Mouse (Mus musculus) cerebellum, postnatal 10 days (tissue): ENCODE measurements around the gene Rpl38.
A peak's percentile ranks its signal among the peaks of the same experiment; 100 is the strongest.

ENCODE experiments used
- DNase-seq, 2 experiments: peaks; one replicate each; pipeline ENCODE4 v3.0.0; 2021; ENCODE audit warnings: mixed read lengths in 2 of 2

Gene Rpl38

DNA sequence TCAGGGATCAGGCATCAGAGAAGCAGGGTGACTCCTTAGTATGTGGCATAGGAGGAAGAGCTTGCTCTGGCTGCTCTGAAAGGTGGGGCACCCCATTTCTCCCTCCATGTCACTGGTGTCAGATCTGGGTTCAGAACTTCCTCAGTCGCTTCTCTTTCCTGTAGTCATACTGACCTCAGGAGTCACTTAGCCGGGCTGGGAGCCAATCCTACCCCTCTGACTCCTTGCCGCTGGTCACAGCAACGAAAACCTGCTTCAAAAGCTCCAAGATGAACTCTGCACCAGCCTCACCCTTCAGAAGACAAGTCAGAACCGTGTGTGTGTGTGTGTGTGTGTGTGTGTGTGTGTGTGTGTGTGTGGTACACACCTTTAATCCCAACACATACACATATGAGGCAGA, 38.0 kb downstream of the Rpl38 start:
- no peak for DNase-seq

- DNase-seq, result no peak
Measured at GRCm38 (mm10) chr11:114711393-114711792, 43.1 kb downstream of the Rpl38 start.

GRCm38 (mm10) chr11:114711861-114712260, 43.5 kb downstream of the Rpl38 start:
- DNase-seq, result no peak

DNA sequence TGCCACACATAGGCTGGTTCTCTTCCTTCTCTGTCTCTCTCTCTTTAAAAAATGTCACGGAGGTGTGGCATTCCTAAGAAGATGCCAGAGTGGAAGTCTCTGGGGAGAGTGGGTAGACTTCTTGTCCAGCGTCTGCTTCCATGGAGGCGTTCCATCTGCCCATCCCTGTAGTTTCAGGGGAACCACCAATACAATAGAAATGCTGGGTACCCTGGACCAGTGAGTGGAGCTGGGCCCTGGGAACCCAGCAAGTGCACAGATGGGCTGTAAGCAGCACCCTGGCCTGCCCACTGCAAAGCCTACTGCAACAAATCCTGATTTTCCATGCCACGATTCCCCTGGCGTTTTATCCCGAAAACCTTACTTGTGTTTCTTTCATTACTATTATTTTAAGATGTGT, 46.2 kb downstream of the Rpl38 start:
- peak; percentile 64 to 67 for DNase-seq

DNA sequence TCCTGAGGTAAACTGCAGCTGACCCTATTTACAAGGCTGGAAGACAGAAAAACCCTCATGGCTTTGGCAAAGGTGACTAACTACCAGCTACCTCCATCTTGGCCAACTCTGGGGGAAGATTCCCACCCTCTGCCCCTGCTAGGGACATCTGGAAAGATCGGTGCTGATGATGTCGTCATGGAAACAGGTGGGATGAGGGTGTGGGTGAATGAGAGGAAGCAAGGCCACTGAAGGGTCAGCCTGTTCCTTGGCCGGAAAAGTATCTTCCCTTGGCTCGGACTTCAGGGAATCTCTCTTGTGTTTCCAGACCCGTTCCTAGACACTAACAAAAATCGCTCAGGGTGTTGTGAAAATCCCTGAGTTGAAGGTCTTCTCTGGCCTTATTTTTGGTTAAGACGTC, 47.2 kb downstream of the Rpl38 start:
- no peak for DNase-seq

DNA sequence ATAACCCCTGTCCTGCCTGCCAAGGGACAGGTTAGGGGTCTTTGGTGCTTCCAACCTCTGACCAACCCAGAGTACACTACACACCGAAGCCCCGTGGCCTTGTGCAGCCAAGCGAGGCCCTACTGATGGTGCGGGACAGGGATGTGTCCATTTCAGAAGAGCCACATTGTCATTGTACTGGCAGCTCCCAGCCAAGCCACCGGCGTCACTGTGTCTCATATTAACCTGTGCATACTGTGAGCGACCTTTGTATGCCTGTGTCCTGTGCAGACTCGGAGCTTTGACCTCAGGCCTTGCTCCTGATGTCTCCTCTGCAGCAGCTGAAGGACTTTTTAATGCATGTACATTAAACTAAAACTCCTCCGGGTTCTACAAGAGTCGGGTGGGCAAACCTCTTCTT, 52.2 kb downstream of the Rpl38 start:
- DNase-seq, result no peak
